Mouse (Mus musculus) megakaryocyte progenitor cell, adult 5-6 weeks (primary cell): Measurements from ENCODE around the gene Scd2. TPM values are rescaled to one million over a fixed set of nuclear protein-coding genes. Genes with fewer than 3 reads are reported as not detected.
"Not testable (repeated sequence)": the region's sequence is repeated elsewhere in the genome, so short reads cannot be mapped to it uniquely, and the experiment has no call there.

ENCODE experiments used
- ATAC-seq: replicated peaks from 2 replicates; pipeline ENCODE4 v1.8.0; 2016; ENCODE audit warnings: mild to moderate bottlenecking, moderate TSS enrichment, inconsistent platforms; ENCODE audit not compliant: poor library complexity
- total RNA-seq, 2 experiments: library from RNA; stranded (forward) in 1 of 2; stranded (reverse) in 1 of 2; fragments of 157-497, 149-512 nt in 1 of 2; fragments of 200-1000 nt in 1 of 2; gene quantifications; 2 replicates each; pipeline versions ENCODE4 v1.2.3 to v1.2.4; 2015 to 2017

Scd2 gene
- total RNA-seq (2015) (95.4 and 101 TPM in 2 replicates), total RNA-seq (2017) (88.5 and 107 TPM in 2 replicates)

DNA sequence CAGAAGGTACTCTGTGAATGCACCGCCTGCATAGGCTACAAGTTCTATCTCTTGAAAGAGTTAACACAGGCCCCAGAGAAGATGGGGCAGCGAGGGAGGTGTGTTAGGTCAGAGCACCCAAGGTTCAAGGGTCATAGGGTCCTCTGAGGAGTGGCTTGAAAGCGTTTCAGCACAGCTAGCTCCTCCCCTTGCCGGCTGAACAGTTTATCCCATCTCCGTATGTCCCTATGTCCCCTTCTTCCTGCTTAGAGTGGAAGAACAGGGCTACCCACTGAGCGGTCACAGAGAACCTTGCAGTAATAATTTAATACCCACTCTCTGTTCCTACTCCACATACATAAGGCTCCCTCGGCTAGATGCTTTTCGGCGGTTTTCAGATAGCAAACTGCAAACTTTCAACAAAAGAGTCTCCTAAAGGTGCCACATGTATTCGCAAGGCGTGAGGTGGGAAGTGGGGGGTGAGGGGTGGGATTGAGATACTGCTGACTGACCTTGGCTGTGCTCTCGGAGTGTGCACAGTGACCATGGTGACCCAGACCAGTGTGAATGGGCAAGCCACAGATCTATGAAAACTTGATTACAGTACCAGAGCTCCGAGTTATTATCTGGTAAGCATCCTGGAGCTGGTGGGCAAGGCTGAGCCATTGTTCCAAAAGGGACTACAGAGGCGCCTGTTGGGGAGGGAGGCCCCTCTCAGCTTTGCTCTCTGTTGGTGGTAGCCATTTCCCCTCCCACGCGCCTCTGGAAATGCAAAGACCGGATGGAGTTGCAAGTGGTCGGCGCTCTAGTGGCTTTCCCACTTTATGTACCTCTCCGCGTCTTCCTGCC, at the start of gene Scd2:
Scd2 (plus strand) TSS at position 734 of the 828 bp plus-strand sequence.
- ATAC-seq, result no peak

DNA sequence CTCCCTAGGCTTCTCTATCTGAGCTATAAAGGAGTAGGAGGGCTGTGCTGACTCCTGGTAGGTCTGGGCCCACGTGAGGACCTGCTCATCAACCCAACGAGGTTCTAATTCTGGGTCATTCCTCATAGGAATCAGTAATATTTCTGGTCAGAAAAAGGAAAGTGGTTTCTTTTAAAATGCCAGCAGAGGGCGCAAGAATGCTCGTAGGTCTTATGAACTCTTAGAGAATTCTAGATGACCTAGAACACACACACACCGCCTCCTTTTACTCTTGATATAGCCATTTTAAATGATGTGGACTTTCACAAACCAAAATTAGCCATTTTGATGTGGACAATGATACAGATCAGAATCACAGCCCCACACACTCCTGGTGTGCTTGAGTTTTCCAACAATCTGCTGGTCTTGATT, 47.7 kb upstream of the Scd2 start:
- peak; percentile 29; the same call in 1 of the 2 replicates for ATAC-seq

DNA sequence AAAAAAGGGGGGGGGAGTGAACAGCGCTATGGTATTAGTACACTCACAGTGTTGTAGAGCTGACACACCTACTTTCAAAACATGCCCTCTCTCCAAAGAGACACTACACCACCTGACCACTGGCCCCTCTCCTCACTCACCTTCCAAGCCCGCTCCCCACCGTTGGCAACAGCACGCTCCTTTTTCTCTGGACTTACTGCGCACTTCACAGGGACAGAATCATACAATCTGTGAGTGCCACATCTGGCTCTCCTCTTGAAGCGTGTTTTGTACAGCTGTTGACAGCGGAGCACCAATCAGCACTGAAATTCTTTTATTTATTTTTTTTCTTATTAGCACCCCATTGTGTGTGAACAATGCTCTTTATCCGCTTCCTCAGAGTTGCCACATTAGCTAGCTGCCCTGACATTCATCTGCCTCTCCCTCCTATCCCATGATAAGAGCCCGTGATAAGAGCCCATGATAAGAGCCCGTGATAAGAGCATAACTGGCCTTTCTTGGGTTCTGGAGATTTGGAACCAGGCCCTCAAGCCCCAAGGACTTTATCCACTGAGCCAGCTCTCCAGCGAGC, 47.0 kb upstream of the Scd2 start:
- no peak for ATAC-seq

DNA sequence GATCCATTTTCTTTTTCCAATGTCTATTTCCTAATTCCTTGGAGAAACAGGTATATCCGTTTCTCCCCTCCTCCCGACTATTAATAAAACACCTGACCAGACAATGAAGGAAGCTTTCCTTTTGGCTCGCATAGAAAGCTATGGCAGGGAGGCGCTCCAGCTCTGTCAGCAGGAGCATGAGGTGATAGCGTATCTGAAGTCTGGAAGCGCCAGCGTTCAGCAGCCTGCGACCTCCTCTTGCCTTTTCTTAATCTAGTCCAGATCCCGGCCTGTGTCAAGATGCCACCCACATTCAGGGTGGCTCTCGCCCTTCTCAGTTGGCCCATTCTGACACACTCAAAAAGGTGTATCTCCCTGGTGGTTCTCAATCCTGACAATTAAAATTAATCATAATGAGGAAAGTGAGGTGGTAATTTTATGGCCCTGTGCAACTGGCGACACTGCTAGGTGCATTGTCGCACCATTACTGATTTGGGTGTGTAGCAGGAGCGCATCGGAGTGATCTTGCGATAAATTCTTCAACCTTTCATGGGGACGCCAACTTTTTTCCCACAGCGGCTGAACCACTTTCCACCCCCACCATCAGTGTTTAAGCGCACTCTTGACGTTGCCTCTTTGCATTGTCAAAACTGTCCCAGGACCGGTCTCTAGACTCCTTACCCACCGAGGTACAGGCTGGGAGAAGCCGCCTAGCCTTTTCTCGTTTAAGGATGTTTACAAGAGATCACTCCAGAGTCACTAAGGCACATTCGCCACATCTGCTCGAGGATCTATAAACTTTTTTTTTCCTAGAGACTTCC, 46.0 kb upstream of the Scd2 start:
- ATAC-seq, result peak; percentile 20

DNA sequence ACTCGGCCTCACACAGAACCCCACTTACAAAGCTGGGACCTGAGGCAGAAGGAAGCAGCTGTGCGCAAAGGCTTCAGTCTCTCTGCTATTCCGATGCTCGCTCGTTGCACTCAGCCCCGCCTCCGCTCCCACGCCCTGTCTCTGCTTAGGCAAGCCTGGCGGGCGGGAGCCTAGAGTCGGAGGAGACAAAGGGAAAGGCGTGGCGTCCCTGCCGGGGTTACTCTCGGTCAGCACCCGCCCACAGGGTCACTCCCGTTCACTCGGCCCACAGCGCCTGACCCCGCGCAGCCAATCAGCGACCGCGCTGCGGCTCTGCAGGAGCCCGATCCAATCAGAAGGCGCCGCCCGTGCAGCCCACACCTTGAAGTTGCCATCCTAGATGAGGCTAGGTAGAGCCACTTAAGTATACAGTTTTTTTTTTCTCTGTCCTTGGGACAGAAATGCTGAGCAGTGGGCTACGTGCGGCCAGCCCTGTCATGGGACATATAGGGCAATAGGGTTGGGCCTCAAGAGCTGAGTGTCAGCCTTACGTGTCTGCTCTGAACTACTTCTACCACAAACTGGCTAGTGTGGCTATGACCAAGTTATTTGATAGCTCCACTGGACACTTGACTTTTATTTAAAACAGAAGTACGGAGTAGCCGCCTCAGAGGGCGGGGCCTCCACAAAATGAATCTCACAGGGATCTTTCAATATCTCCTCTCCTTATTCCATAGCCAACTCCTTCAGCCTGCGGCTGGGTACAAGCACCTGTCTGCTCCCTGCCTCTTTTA, 45.2 kb upstream of the Scd2 start:
- ATAC-seq, result peak; percentile 97

DNA sequence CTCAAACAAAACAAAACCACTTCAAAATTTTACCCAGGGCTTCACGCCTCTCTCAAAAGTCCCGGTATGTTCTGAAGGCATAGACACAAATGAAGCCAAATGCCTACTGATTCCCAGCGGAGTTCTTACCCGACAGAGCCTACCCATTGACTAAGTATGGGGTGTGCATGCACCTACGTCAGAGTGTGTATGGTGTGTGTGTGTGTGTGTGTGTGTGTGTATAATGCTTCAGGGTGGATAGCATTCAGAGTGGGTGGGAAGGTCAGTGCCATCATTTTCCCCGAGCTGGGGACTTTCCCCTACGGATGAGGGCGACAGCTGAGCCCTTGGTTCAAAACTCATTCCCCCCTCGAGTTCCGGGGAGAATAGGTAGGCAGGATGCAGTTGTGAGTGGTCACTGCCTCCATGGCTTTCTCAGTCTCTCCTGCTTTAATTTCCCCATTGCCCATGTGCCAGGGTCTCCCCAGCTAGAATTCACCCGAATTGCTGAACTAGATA, 44.6 kb upstream of the Scd2 start:
- ATAC-seq, result no peak

DNA sequence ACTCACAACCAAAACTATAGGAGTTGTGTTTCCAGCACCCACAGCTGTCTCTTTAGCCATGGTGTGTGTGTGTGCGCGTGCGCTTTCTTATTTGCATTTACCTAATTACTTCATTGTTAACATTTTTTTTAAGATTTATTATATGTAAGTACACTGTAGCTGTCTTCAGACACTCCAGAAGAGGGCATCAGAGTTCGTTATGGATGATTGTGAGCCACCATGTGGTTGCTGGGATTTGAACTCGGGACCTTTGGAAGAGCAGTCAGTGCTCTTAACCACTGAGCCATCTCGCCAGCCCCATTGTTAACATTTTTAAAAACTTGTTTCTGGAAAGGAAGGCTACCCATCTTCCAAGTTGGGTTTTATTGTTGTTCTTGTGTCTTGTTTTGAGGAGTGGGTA, 42.3 kb upstream of the Scd2 start:
- ATAC-seq, result not testable (repeated sequence)

DNA sequence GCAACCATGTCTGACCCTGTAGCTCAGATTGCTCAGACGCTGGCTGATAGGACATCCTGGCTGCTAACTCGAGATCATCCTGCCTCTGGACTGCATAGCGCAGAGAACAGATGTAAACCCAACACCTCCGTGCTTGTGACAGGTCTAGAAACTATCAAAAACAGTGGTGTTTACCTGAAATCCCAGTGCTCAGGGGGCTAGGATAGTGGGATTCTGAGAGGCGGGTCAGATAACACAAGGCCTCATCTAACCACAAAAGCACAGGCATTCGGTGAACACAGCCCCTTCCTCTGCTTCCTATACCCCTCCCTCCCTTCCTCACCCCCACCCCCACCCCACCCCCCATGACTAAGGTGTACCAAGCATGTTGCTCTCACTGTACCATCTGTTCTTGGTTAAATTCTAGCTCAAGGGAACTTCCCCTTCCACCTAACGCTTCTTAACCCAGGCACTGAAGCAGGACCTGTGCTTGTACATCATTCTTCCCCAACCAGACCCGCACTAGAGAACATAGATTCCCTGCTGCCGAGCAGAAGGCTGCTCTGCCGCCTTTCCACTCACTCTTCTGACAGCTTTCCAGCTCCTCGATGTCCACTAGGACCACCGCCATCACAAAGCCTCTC, 41.4 kb upstream of the Scd2 start:
- no peak for ATAC-seq

DNA sequence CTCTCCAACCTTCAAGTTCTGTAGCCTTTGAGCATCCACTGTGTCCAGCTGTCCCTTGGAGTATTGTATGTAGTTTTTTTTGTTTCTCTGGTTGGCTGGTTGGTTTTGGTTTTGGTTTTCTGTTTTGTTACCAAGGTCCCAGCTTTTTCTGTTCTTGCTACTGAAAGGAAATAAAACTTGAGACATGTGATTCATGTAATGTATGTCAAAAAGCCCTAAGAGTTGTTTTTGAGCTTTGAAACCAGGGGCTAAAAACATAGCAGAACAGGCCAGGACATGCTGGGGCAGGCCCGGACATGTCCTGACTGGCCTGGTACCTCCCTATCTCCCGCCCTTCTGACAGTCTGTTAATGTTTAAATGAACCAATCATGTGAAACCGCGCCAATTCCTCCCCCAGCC, 39.4 kb upstream of the Scd2 start:
- ATAC-seq, result not testable (repeated sequence)

DNA sequence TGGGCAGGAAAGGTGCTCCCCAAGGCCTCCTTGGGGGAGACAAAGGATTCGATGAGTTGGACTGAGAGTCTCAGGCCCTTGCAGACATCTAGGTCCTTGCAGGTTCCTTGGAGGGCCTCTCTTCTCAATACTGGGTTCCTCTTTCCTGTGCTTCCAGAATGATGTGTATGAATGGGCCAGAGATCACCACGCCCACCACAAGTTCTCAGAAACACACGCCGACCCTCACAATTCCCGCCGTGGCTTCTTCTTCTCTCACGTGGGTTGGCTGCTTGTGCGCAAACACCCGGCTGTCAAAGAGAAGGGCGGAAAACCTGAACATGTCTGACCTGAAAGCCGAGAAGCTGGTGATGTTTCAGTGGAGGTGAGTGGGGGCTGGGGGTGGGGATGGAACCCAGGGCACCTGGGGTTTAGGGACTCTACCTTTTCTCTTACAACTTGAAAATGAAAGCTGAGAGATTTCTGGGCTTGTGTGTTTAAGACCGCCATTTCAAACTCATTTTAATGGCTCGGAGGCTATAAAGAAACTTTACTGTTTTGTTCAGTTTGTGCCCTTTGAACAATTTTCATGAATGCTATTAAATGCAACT, 36.0 kb upstream of the Scd2 start:
- ATAC-seq, result no peak

DNA sequence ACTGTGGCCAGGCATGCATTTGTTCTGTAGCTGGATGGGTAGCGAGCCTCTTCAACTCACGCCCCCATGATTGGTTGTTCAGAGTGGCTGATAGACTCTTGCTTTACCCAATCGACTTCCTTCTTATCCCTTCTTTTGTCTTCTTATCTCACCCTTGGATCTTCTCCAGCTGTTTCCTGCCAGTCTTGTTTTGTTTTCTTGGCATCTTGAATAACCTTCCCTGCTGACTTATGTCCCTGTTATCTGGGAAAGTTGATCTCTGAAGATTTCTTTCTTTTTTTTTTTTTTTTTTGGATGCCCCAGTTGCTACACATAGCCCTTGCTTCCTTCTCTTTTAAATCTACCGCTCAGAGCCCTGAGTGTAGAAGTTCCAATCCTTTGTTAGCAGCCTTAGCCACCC, 34.0 kb upstream of the Scd2 start:
- ATAC-seq, result no peak

DNA sequence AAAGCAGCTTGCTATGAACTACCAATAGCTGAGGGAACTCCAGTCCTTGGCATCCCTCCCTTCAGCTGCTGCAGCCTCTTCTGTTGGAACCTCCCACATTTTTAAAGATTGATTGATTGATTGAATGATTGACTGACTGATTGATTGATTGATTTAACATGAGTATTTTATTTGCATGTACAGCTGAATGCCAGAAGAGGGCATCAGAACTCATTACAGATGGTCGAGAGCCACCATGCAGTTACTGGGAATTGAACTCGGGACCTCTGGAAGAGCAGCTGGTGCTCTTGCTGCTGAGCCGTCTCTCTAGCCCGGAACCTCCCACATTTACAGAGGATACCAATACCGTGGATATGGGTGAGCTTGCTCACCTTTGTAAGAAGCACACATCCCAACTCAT, 33.0 kb upstream of the Scd2 start:
- ATAC-seq, result no peak

DNA sequence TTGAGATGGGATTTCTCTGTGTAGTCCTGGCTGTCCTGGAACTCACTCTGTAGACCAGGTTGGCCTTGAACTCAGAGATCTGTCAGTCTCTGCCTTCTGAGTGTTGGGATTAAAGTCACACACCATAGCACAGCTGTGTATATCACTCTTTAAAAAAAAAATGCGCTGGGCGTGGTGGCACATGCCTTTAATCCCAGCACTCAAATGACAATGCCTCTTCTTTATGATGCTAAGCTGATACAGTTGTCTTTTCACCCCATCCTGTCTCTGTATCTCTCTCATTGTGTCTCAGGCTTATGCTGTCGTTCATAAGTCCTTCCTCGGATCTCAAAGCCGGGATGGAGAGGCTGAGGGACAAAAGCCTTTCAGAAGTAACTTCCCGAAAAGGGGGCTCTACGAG, 31.7 kb upstream of the Scd2 start:
- no peak for ATAC-seq

DNA sequence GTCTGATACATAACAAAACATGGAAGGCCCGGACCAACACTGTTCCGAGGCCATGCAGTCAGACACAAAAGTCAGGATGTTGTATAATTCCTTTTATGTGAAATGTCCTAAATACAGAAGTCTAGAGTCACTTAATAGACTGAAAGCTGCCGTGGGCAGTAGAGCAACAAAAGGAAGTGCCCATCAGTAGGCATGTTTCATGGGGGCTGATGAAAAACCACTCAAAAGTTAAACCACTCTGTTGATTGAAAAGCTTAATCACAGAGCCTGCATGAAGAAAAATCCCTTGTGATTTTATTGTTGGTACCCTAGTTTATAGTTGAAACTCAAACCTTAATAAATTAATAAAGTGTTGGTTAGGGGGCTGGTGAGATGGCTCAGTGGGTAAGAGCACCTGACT, 29.9 kb upstream of the Scd2 start:
- no peak for ATAC-seq

DNA sequence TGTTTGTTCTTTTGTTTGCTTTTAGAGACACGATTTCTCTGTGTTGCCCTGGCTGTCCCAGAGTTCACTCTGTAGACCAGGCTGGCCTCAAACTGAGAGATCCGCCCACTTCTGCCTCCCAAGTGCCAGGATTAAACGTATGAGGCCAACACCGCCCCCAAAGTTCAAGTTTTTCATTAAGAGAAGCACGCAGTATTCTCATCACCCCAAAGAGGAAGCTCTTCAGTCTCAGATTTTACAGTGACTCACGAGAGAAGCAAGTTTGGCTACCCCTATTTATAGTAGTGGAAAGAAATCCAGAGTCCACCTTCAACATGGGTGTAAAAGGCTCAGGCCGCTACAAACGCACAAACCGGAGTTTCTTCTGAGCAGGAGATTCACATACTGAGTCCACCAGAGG, 29.2 kb upstream of the Scd2 start:
- no peak for ATAC-seq

DNA sequence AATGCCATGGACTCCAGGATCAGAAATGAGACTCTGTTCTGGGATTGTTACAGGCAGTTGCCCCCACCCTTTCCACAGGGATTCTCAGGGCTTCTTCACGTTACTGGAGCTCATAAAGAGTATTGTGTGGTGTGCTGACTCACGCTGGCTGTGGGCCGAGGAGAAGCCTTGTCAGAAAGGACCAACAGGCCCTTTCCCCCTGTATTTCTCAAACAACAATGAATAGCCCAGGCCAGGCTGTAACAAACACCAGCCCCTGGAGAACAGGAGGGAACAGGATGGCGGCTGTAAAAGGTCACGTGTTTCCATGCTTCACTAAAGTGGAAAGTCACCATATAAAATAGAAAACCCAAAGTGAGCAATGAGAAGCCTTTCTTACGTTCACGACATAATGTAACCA, 28.2 kb upstream of the Scd2 start:
- ATAC-seq, result no peak

DNA sequence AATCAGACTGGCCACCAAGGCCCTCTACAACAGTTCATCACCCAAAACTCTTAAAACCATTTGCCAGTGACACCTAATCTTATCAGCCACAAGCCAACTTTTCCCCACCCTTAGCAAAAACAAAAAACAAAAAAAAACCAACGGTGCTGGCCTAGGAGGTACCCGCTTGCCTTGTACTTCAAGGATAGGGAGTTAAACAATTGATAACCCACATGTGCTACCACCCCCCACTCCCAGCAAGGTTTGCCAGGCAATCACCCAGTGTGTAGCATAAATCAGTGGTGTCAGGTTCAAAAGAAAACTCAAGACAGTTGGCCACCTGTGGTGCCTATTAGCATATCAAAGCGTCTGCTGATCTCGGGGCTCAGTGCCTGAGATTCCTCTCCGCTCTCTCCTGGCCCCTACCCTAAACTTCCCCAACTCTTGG, 27.6 kb upstream of the Scd2 start:
- peak; percentile 45 for ATAC-seq

DNA sequence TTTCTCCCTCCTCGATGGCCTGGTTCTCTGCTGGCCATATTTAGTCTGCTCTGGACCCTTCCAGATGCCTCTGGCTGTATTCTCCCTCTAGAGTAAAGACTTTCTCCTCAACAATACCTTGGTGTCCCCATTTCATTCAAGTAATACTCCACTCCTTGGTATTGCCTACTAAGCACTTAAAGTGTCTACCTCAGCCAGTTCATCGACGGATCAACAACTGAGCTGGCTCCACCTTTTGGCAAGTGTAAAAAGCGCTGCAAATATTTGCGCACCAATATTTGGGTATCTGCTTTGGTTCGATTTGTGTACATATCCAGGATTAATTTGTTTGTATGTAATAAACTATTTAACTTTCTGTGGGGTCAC, 27.0 kb upstream of the Scd2 start:
- no peak for ATAC-seq

DNA sequence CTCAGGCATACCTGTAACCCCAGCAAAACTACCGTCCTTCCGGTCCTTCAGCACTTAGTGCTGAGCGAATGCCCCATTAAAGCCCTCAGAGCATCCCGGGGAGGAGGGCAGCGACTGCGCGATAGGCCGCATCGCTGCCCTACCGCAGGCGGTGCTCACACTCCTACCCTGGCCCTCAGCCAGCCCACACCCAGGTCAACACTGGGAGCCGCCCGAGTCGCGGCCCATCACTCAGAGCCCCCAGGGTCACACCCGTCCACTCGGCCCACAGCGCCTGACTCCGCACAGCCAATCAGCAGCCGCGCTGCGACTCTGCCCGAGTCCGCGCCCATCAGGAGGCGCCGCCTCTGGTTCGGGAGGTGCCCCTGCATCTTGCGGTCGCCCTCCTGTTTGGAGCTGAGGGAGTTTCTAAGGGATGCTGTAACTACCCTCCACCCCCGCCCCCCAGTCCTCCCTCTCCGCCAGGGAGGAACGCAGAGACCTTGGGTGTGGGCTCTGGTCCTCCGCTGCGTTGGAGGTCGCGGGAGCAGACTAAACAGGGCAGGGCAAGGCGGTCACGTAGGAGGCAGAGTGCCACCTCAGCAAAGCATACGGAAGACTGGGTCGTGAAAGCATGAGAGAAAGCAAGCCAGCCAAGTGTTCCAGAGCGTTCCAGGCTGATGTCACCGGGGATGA, 26.5 kb upstream of the Scd2 start:
- ATAC-seq, result peak; percentile 89
